ENCODE assay signal across 9 mouse cellular contexts in genomic region chr8:80056331-80057070, GRCm38 (mm10). TPM values are rescaled to one million over a fixed set of nuclear protein-coding genes. Genes with fewer than 3 reads are reported as not detected.
DNase-seq lines count a peak whose midpoint lies in the region; ATAC-seq and TF ChIP-seq lines count a peak whose summit lies in the region.
"Had no signal": no experiment of that assay in that cellular context is flagged by ENCODE, and none has a peak within 500 bp of the region (broad histone marks: within the 10 kb centered on the region; RNA-seq: fewer than 3 reads in every experiment).

No protein-coding gene starts in this region.

- no peaks in the 10 kb centered on the region for H3K9me3 ChIP-seq in intestine, postnatal 0 days (ENCODE audit: control insufficient read depth)
- no peaks in the 10 kb centered on the region for H3K9me3 ChIP-seq in neural tube, embryonic 12.5 days

- H3K4me3 ChIP-seq in layer of hippocampus, adult 2 months, result peak overlapping the region; percentile 58
- peak overlapping the region; percentile 65 for H3K4me3 ChIP-seq in embryonic fibroblast, embryonic 13.5 days (ENCODE audit: insufficient read depth, low read length)
- peak overlapping the region; percentile 52 for H3K4me3 ChIP-seq in intestine, postnatal 0 days (ENCODE audit: low read depth, low read length)
- H3K4me3 ChIP-seq in neural tube, embryonic 12.5 days, result peak overlapping the region; percentile 50

- peak overlapping the region; percentile 53; the same call in 1 of the 2 replicates for H3K27ac ChIP-seq in layer of hippocampus, adult 2 months
- no peak overlapping the region for H3K27ac ChIP-seq in embryonic fibroblast, embryonic 13.5 days (ENCODE audit: insufficient read depth, low read length)
- no peak overlapping the region for H3K27ac ChIP-seq in intestine, postnatal 0 days (ENCODE audit: low read depth, low read length)
- H3K27ac ChIP-seq in neural tube, embryonic 12.5 days, result no peak overlapping the region

- TF ChIP-seq CTCF in layer of hippocampus, adult 2 months (conservative IDR thresholded peaks at IDR 0.05), result no peak
- no peak for TF ChIP-seq CTCF in embryonic fibroblast, embryonic 13.5 days (IDR thresholded peaks at IDR 0.05; ENCODE audit: borderline replicate concordance, insufficient read depth, low read length)
- TF ChIP-seq CTCF in intestine, postnatal 0 days (IDR thresholded peaks at IDR 0.05; ENCODE audit: low read depth), result no peak

- no peaks in the 10 kb centered on the region for H3K36me3 ChIP-seq in intestine, postnatal 0 days (ENCODE audit: control insufficient read depth, insufficient read depth)
- H3K36me3 ChIP-seq in neural tube, embryonic 12.5 days, result no peaks in the 10 kb centered on the region

- H3K4me2 ChIP-seq in intestine, postnatal 0 days (replicated peaks; ENCODE audit: low read depth), result peak overlapping the region; percentile 69
- peak overlapping the region; percentile 89 for H3K4me2 ChIP-seq in neural tube, embryonic 12.5 days (replicated peaks)

- DNase-seq in layer of hippocampus, adult 2 months (ENCODE audit: low spot score in 2 of 2), result no peak
- DNase-seq in layer of hippocampus, postnatal 25 days (ENCODE audit: extremely low spot score in 1 of 2, low spot score in 1 of 2), result no peak
- DNase-seq in kidney, adult 9 months, result no peak
- no peak for DNase-seq in gastrocnemius, postnatal 4 days (ENCODE audit: low spot score in 2 of 2)
- no peak for DNase-seq in left cerebral cortex, postnatal 36 days (ENCODE audit: low spot score in 2 of 2)

- intact Hi-C loops in left cerebral cortex, postnatal 36 days (cut with DNase I), result no loop called here

- H3K9ac ChIP-seq in intestine, postnatal 0 days (ENCODE audit: low read depth, low read length), result no peak overlapping the region
- H3K9ac ChIP-seq in neural tube, embryonic 12.5 days, result no peak overlapping the region

- no peak for ATAC-seq in intestine, postnatal 0 days
- ATAC-seq in neural tube, embryonic 12.5 days (ENCODE audit: low FRiP score, low read depth), result peak; percentile 1; the same call in 1 of the 2 replicates

- 16% methylated on average over 13 of the region's 13 CpGs for WGBS in intestine, postnatal 0 days
- 5% methylated on average over 13 of the region's 13 CpGs for WGBS in neural tube, embryonic 12.5 days

- peaks cover 8% of the 10 kb centered on the region; the same call in 1 of the 2 replicates for H3K4me1 ChIP-seq in embryonic fibroblast, embryonic 13.5 days (ENCODE audit: control insufficient read depth, insufficient read depth, low read length)
- no peaks in the 10 kb centered on the region for H3K4me1 ChIP-seq in intestine, postnatal 0 days (replicated peaks; ENCODE audit: control insufficient read depth, insufficient read depth, low read length)
- peaks cover 29% of the 10 kb centered on the region for H3K4me1 ChIP-seq in neural tube, embryonic 12.5 days

- peaks cover 12% of the 10 kb centered on the region; the same call in 1 of the 2 replicates for H3K27me3 ChIP-seq in intestine, postnatal 0 days (replicated peaks; ENCODE audit: control insufficient read depth, insufficient read depth, low read length)
- H3K27me3 ChIP-seq in neural tube, embryonic 12.5 days (replicated peaks), result peaks cover 32% of the 10 kb centered on the region

- TF ChIP-seq POLR2A in embryonic fibroblast, embryonic 13.5 days (IDR thresholded peaks at IDR 0.05; ENCODE audit: low read depth, low read length), result no peak

RNA-seq across cellular contexts. Expression of gene Hhip, which starts 1.3 kb away (rescaled TPM):
- total RNA-seq in layer of hippocampus, adult 2 months (2021), result 1 to 10 TPM; 3.2 to 3.9 TPM
- 1 to 10 TPM; 7.0 to 7.2 TPM for total RNA-seq in layer of hippocampus, postnatal 25 days (2021)
- polyA plus RNA-seq in embryonic fibroblast, embryonic 13.5 days (2011; ENCODE audit: insufficient read length, low read depth, missing spikeins), result 1.1 and 2.4 TPM in 2 replicates
- 15.8 and 18.8 TPM in 2 replicates for polyA plus RNA-seq in intestine, postnatal 0 days (2015; fragmentation: Nextera tagmentation; extraction: Ambion mirVana)
- 2.3 and 2.8 TPM in 2 replicates for polyA plus RNA-seq in neural tube, embryonic 12.5 days (2016; fragmentation: Nextera tagmentation; extraction: Ambion mirVana)
- 1 to 10 TPM; 3.7 to 4.2 TPM for total RNA-seq in gastrocnemius, postnatal 4 days (2021)
- total RNA-seq in left cerebral cortex, postnatal 36 days (2021), result 1 to 10 TPM; 4.3 to 4.5 TPM
- total RNA-seq: MEL had no signal
